Mouse (Mus musculus) ES-Bruce4 (cell line): ENCODE measurements around the gene Spata21. TPM values are rescaled to one million over a fixed set of nuclear protein-coding genes. Genes with fewer than 3 reads are reported as not detected.

ENCODE experiments used
- H3K27ac ChIP-seq: 2 replicates; pipeline ENCODE4 v1.5.1; 2012; ENCODE audit warnings: low read length, inconsistent platforms; ENCODE audit not compliant: insufficient read depth
- H3K27me3 ChIP-seq: 2 replicates; pipeline ENCODE4 v1.6.1; 2012; ENCODE audit warnings: mild to moderate bottlenecking, low read length, inconsistent platforms; ENCODE audit not compliant: control insufficient read depth, poor library complexity, insufficient read depth, severe bottlenecking
- H3K36me3 ChIP-seq: 2 replicates; pipeline ENCODE4 v1.6.1; 2012; ENCODE audit warnings: inconsistent platforms, mild to moderate bottlenecking, low read length, moderate library complexity; ENCODE audit not compliant: control insufficient read depth, poor library complexity, insufficient read depth, severe bottlenecking
- H3K4me1 ChIP-seq: one replicate; pipeline ENCODE4 v1.8.1; 2011; ENCODE audit warnings: low read length; ENCODE audit not compliant: control insufficient read depth, insufficient read depth
- H3K4me3 ChIP-seq: 2 replicates; pipeline ENCODE4 v1.5.1; 2011; ENCODE audit warnings: low read depth, mild to moderate bottlenecking, low read length
- H3K9ac ChIP-seq: 2 replicates; pipeline ENCODE4 v1.6.1; 2012; ENCODE audit warnings: low read depth, mild to moderate bottlenecking, inconsistent platforms; ENCODE audit not compliant: poor library complexity, severe bottlenecking
- H3K9me3 ChIP-seq: replicated peaks from 2 replicates; pipeline ENCODE4 v1.6.1; 2012; ENCODE audit warnings: mild to moderate bottlenecking, low read length, inconsistent platforms; ENCODE audit not compliant: control insufficient read depth, poor library complexity, insufficient read depth, severe bottlenecking
- CTCF ChIP-seq: IDR thresholded peaks from one replicate; pipeline ENCODE4 v1.8.1; 2011; ENCODE audit warnings: low read depth, low read length
- EP300 ChIP-seq: IDR thresholded peaks from 2 replicates; pipeline ENCODE4 v1.6.1; 2011; ENCODE audit warnings: low read depth, low read length; ENCODE audit not compliant: insufficient read depth
- POLR2A ChIP-seq: IDR thresholded peaks from one replicate; pipeline ENCODE4 v1.8.1; 2011; ENCODE audit warnings: low read length; ENCODE audit not compliant: insufficient read depth
- polyA plus RNA-seq: library from polyadenylated mRNA; stranded (reverse); fragments of >200 nt; gene quantifications from 2 replicates; pipeline ENCODE4 v1.2.4, GENCODE M21; 2011; ENCODE audit warnings: low read depth; ENCODE audit not compliant: missing spikeins, insufficient read depth, insufficient read length

Gene Spata21
- polyA plus RNA-seq, 1 experiment: not detected

GRCm38 (mm10) chr4:141123065-141123464 lies 34.9 kb downstream of the Spata21 start:
- no peaks in the 10 kb centered on the region for H3K9me3 ChIP-seq
- H3K27ac ChIP-seq: no peak overlapping the region
- H3K9ac ChIP-seq: no peak overlapping the region
- H3K36me3 ChIP-seq: peaks cover 3% of the 10 kb centered on the region
- peaks cover 6% of the 10 kb centered on the region for H3K4me1 ChIP-seq
- no peak overlapping the region for H3K4me3 ChIP-seq
- no peak for TF ChIP-seq EP300
- TF ChIP-seq POLR2A: no peak
- TF ChIP-seq CTCF: no peak
- H3K27me3 ChIP-seq: no peaks in the 10 kb centered on the region

- no peaks in the 10 kb centered on the region for H3K9me3 ChIP-seq
- no peak overlapping the region for H3K27ac ChIP-seq
- no peaks in the 10 kb centered on the region for H3K36me3 ChIP-seq
- H3K4me3 ChIP-seq: no peak overlapping the region
- H3K9ac ChIP-seq: no peak overlapping the region
- TF ChIP-seq EP300 (no peak), POLR2A (no peak), CTCF (no peak)
- H3K27me3 ChIP-seq: no peaks in the 10 kb centered on the region
- peaks cover 9% of the 10 kb centered on the region for H3K4me1 ChIP-seq
Observed at GRCm38 (mm10) chr4:141129190-141129710, 41.1 kb downstream of the Spata21 start.

GRCm38 (mm10) chr4:141130704-141131342 lies 42.7 kb downstream of the Spata21 start:
- Histone ChIP-seq H3K27ac (no peak overlapping the region), H3K4me3 (no peak overlapping the region), H3K9ac (no peak overlapping the region), H3K9me3 (no peaks in the 10 kb centered on the region), H3K4me1 (peaks cover 9% of the 10 kb centered on the region), H3K36me3 (no peaks in the 10 kb centered on the region), H3K27me3 (no peaks in the 10 kb centered on the region)
- no peak for TF ChIP-seq CTCF
- no peak for TF ChIP-seq EP300
- TF ChIP-seq POLR2A: no peak

GRCm38 (mm10) chr4:141131531-141132061 lies 43.5 kb downstream of the Spata21 start:
- Histone ChIP-seq H3K9me3 (no peaks in the 10 kb centered on the region), H3K9ac (no peak overlapping the region), H3K27me3 (no peaks in the 10 kb centered on the region), H3K36me3 (no peaks in the 10 kb centered on the region), H3K4me3 (no peak overlapping the region), H3K27ac (no peak overlapping the region), H3K4me1 (peaks cover 9% of the 10 kb centered on the region)
- no peak for TF ChIP-seq CTCF
- TF ChIP-seq POLR2A: no peak
- no peak for TF ChIP-seq EP300

- Histone ChIP-seq H3K36me3 (no peaks in the 10 kb centered on the region), H3K9ac (no peak overlapping the region), H3K27me3 (no peaks in the 10 kb centered on the region), H3K4me3 (no peak overlapping the region), H3K27ac (no peak overlapping the region), H3K4me1 (peaks cover 10% of the 10 kb centered on the region), H3K9me3 (no peaks in the 10 kb centered on the region)
- no peak for TF ChIP-seq POLR2A
- no peak for TF ChIP-seq EP300
- TF ChIP-seq CTCF: no peak
Observed at GRCm38 (mm10) chr4:141132191-141132590, 44.1 kb downstream of the Spata21 start.

- TF ChIP-seq CTCF: no peak
- no peak for TF ChIP-seq EP300
- TF ChIP-seq POLR2A: no peak
- Histone ChIP-seq H3K4me1 (peaks cover 13% of the 10 kb centered on the region), H3K9ac (no peak overlapping the region), H3K4me3 (no peak overlapping the region), H3K36me3 (no peaks in the 10 kb centered on the region), H3K27ac (no peak overlapping the region), H3K27me3 (no peaks in the 10 kb centered on the region), H3K9me3 (no peaks in the 10 kb centered on the region)
Observed at GRCm38 (mm10) chr4:141133227-141133626, 45.1 kb downstream of the Spata21 start.
